Mouse (Mus musculus): ENCODE results near the gene Pgap1. TPM values are rescaled to one million over a fixed set of nuclear protein-coding genes. Genes with fewer than 3 reads are reported as not detected.

Pgap1 gene
- polyA plus RNA-seq, 2 experiments = 0.30 to 0.80 TPM

DNA sequence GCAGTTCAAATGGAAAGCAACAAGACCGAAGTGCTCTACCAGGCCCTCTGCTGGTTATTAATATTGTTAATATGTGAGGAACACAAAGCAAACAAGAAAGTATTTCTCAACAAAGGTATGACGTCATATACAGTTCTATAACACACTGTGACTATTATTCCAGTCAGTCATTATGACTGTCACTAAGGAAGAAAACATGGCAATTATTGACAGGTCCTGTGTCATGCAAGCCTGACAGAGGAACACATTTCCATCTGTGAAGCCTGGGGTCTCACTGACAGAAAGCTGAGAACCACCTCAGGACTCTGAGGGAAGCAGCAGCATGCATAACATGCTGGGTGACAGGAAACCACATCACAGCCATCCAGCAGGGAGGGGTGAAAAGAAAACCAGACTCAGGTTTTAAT is 65.0 kb downstream of the Pgap1 start:
- no peak overlapping the region for H3K9ac ChIP-seq (replicated peaks)
- WGBS (ENCODE audit: insufficient replicate concordance) = 55% methylated on average over 2 of the region's 2 CpGs
- H3K4me1 ChIP-seq (replicated peaks; ENCODE audit: control insufficient read depth in 2 of 2, insufficient read depth in 2 of 2, low read length in 1 of 2) = no peaks in the 10 kb centered on the region
- H3K4me3 ChIP-seq (ENCODE audit: insufficient read depth in 1 of 2, low read depth in 2 of 2, low read length in 2 of 2) = no peak overlapping the region
- H3K27ac ChIP-seq = no peak overlapping the region
- no peaks in the 10 kb centered on the region for H3K36me3 ChIP-seq (replicated peaks; ENCODE audit: control insufficient read depth, insufficient read depth, low read depth)
- H3K4me2 ChIP-seq (ENCODE audit: low read depth) = no peak overlapping the region
- TF ChIP-seq EP300 (IDR thresholded peaks at IDR 0.05; ENCODE audit: low read depth) = no peak
- no peak for TF ChIP-seq CTCF (IDR thresholded peaks at IDR 0.05; ENCODE audit: low read depth)
- no peaks in the 10 kb centered on the region for H3K27me3 ChIP-seq (ENCODE audit: control insufficient read depth, insufficient read depth, low read length)
- H3K9me3 ChIP-seq (ENCODE audit: control insufficient read depth, low read length) = no peaks in the 10 kb centered on the region
- no peak for DNase-seq (ENCODE audit: low read depth in 3 of 3, low spot score in 3 of 3)
- no peak for ATAC-seq (ENCODE audit: insufficient read depth)

DNA sequence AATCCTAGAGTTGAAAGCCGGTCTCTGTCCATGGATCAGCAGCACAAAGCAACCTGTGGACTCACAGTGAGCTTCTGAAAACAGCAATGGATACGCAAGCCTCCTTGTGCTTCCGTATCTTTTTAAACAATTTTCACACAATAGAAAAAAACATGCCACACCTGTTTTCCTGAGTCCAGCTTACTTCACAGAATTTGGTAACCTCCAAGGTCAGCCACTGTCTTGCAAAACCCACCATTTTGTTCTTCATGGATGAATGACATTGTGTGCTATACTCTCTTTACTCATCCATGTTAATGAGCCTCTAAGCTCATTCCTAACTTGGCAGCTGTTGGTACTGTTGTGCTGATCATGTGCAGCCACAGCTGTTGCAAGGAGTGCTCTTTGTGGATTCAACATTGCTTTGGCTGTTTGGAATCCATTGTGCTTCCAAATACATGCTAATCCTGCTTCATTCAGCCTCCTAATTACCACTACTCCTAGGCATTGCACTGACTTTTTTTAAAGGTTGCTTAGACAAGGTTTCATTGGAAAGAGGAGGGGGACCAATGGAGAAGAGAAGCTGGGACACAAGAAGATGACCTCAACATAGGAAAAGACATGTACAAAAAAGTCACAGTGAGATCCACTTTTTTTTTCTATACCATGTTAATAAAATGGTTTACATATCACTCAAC is 72.6 kb downstream of the Pgap1 start:
- Histone ChIP-seq H3K27me3 (ENCODE audit: control insufficient read depth, insufficient read depth, low read length) (no peaks in the 10 kb centered on the region), H3K9me3 (ENCODE audit: control insufficient read depth, low read length) (no peaks in the 10 kb centered on the region), H3K36me3 (replicated peaks; ENCODE audit: control insufficient read depth, insufficient read depth, low read depth) (no peaks in the 10 kb centered on the region), H3K27ac (no peak overlapping the region), H3K4me1 (replicated peaks; ENCODE audit: control insufficient read depth in 2 of 2, insufficient read depth in 2 of 2, low read length in 1 of 2) (no peaks in the 10 kb centered on the region), H3K9ac (replicated peaks) (no peak overlapping the region), H3K4me2 (ENCODE audit: low read depth) (no peak overlapping the region), H3K4me3 (ENCODE audit: insufficient read depth in 1 of 2, low read depth in 2 of 2, low read length in 2 of 2) (no peak overlapping the region)
- TF ChIP-seq CTCF (IDR thresholded peaks at IDR 0.05; ENCODE audit: low read depth) (no peak), EP300 (IDR thresholded peaks at IDR 0.05; ENCODE audit: low read depth) (no peak)
- WGBS (ENCODE audit: insufficient replicate concordance) = 80% methylated on average over 3 of the region's 3 CpGs
- DNase-seq (ENCODE audit: low read depth in 3 of 3, low spot score in 3 of 3) = no peak
- ATAC-seq (ENCODE audit: insufficient read depth) = no peak

DNA sequence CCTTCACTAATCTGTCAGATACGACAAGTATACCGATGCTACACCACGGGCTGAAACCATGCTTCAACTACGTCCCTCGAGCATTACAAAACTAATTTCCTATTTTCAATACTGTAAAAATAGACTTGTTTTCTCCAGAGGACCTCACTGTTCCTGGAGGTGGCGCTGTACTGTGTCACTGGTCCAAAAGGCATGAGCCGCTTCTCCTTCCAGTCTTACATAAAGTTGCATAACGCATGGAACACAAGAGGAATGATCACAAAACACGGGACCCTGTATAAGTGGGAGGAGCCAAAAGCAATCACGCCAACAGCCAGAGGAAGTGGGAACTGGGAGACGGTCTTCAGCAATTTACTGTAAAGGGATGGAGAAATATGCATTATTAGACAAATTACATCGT is 77.0 kb downstream of the Pgap1 start:
- no peak for ATAC-seq (ENCODE audit: insufficient read depth)
- Histone ChIP-seq H3K4me3 (ENCODE audit: insufficient read depth in 1 of 2, low read depth in 2 of 2, low read length in 2 of 2) (no peak overlapping the region), H3K36me3 (replicated peaks; ENCODE audit: control insufficient read depth, insufficient read depth, low read depth) (no peaks in the 10 kb centered on the region), H3K4me2 (ENCODE audit: low read depth) (no peak overlapping the region), H3K27me3 (ENCODE audit: control insufficient read depth, insufficient read depth, low read length) (no peaks in the 10 kb centered on the region), H3K9me3 (ENCODE audit: control insufficient read depth, low read length) (no peaks in the 10 kb centered on the region), H3K27ac (no peak overlapping the region), H3K9ac (replicated peaks) (no peak overlapping the region), H3K4me1 (replicated peaks; ENCODE audit: control insufficient read depth in 2 of 2, insufficient read depth in 2 of 2, low read length in 1 of 2) (no peaks in the 10 kb centered on the region)
- TF ChIP-seq CTCF (IDR thresholded peaks at IDR 0.05; ENCODE audit: low read depth) (no peak), EP300 (IDR thresholded peaks at IDR 0.05; ENCODE audit: low read depth) (no peak)
- DNase-seq (ENCODE audit: low read depth in 3 of 3, low spot score in 3 of 3) = no peak
- WGBS (ENCODE audit: insufficient replicate concordance) = 70% methylated on average over 12 of the region's 12 CpGs

DNA sequence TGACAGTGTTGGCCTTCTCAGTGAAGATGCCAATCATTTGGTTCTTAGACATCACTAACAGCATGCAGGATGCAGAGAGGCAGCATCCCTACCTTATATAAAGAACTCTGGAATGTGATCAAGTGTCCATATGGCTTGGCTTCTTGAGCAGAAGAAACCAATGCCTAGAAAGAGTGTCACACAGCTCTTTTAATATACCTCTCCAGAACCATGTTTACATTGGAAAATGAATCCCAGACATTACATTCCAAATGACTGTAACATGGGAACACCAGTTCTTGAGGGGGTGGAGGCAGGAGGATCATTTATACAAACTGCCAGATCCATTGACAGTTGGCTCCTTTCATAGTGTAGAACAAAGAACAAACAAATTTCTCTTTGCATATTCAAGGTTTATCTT is 88.8 kb downstream of the Pgap1 start:
- H3K9ac ChIP-seq (replicated peaks) = no peak overlapping the region
- no peak overlapping the region for H3K4me3 ChIP-seq (ENCODE audit: insufficient read depth in 1 of 2, low read depth in 2 of 2, low read length in 2 of 2)
- H3K4me1 ChIP-seq (replicated peaks; ENCODE audit: control insufficient read depth in 2 of 2, insufficient read depth in 2 of 2, low read length in 1 of 2) = no peaks in the 10 kb centered on the region
- H3K36me3 ChIP-seq (replicated peaks; ENCODE audit: control insufficient read depth, insufficient read depth, low read depth) = no peaks in the 10 kb centered on the region
- H3K27ac ChIP-seq = no peak overlapping the region
- no peaks in the 10 kb centered on the region for H3K9me3 ChIP-seq (ENCODE audit: control insufficient read depth, low read length)
- H3K4me2 ChIP-seq (ENCODE audit: low read depth) = no peak overlapping the region
- H3K27me3 ChIP-seq (ENCODE audit: control insufficient read depth, insufficient read depth, low read length) = no peaks in the 10 kb centered on the region
- DNase-seq (ENCODE audit: low read depth in 3 of 3, low spot score in 3 of 3) (no peak), ATAC-seq (ENCODE audit: insufficient read depth) (no peak)
- TF ChIP-seq CTCF (IDR thresholded peaks at IDR 0.05; ENCODE audit: low read depth) = no peak
- TF ChIP-seq EP300 (IDR thresholded peaks at IDR 0.05; ENCODE audit: low read depth) = no peak

DNA sequence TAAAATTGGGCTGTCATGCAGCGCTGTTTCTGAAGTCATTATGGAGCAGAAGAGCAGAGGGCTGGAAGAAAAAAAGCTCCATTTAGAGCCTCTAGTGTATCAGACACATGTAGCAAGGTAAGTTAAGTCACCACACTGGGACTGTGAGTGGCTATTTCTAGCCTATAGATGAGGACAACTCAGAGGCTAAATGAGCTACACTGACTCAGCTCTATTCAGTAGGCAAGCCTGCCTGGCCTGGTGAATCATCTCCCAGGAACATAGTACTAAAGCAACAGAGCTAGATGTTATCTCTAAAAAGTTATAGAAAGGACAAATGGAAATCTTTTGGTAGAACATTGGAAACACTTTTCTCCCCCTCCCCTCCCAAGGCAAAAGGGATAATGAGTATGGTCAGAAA is 90.1 kb downstream of the Pgap1 start:
- H3K4me2 ChIP-seq (ENCODE audit: low read depth) = no peak overlapping the region
- no peak for TF ChIP-seq CTCF (IDR thresholded peaks at IDR 0.05; ENCODE audit: low read depth)
- TF ChIP-seq EP300 (IDR thresholded peaks at IDR 0.05; ENCODE audit: low read depth) = no peak
- H3K27me3 ChIP-seq (ENCODE audit: control insufficient read depth, insufficient read depth, low read length) = no peaks in the 10 kb centered on the region
- DNase-seq (ENCODE audit: low read depth in 3 of 3, low spot score in 3 of 3) (no peak), ATAC-seq (ENCODE audit: insufficient read depth) (no peak)
- no peaks in the 10 kb centered on the region for H3K36me3 ChIP-seq (replicated peaks; ENCODE audit: control insufficient read depth, insufficient read depth, low read depth)
- H3K9me3 ChIP-seq (ENCODE audit: control insufficient read depth, low read length) = no peaks in the 10 kb centered on the region
- no peak overlapping the region for H3K4me3 ChIP-seq (ENCODE audit: insufficient read depth in 1 of 2, low read depth in 2 of 2, low read length in 2 of 2)
- WGBS (ENCODE audit: insufficient replicate concordance) = 65% methylated on average over 1 of the region's 1 CpGs
- no peaks in the 10 kb centered on the region for H3K4me1 ChIP-seq (replicated peaks; ENCODE audit: control insufficient read depth in 2 of 2, insufficient read depth in 2 of 2, low read length in 1 of 2)
- no peak overlapping the region for H3K27ac ChIP-seq
- H3K9ac ChIP-seq (replicated peaks) = no peak overlapping the region
